Comparison of ENCODE assay signal across 29 mouse cellular contexts in genomic region chr10:89164533-89164932, GRCm38 (mm10).
"Had no signal": no experiment of that assay in that cellular context is flagged by ENCODE, and none has a peak within 500 bp of the region (broad histone marks: within the 10 kb centered on the region; RNA-seq: fewer than 3 reads in every experiment).

No protein-coding gene starts in this region.

- H3K27me3 ChIP-seq: embryonic facial prominence, embryonic 12.5 days; embryonic facial prominence, embryonic 13.5 days; embryonic facial prominence, embryonic 15.5 days; forebrain, embryonic 12.5 days; forebrain, embryonic 13.5 days; forebrain, embryonic 15.5 days had no signal

- H3K9ac ChIP-seq: embryonic facial prominence, embryonic 12.5 days; embryonic facial prominence, embryonic 13.5 days; embryonic facial prominence, embryonic 15.5 days; forebrain, embryonic 12.5 days; forebrain, embryonic 13.5 days; forebrain, embryonic 15.5 days; forebrain, postnatal 0 days had no signal

- H3K27ac ChIP-seq: embryonic facial prominence, embryonic 10.5 days; embryonic facial prominence, embryonic 12.5 days; embryonic facial prominence, embryonic 13.5 days; embryonic facial prominence, embryonic 15.5 days; forebrain, embryonic 10.5 days; forebrain, embryonic 12.5 days; forebrain, embryonic 13.5 days; forebrain, embryonic 15.5 days; gastrocnemius, adult 2 months; heart, adult 2 months had no signal

- ATAC-seq: forebrain, embryonic 13.5 days; forebrain, embryonic 14.5 days; forebrain, embryonic 15.5 days; forebrain, embryonic 16.5 days; forebrain, postnatal 0 days had no signal

- H3K36me3 ChIP-seq: embryonic facial prominence, embryonic 10.5 days; embryonic facial prominence, embryonic 12.5 days; embryonic facial prominence, embryonic 13.5 days; embryonic facial prominence, embryonic 15.5 days; forebrain, embryonic 10.5 days; forebrain, embryonic 12.5 days; forebrain, embryonic 15.5 days had no signal

- H3K4me1 ChIP-seq: embryonic facial prominence, embryonic 10.5 days; embryonic facial prominence, embryonic 12.5 days; embryonic facial prominence, embryonic 13.5 days; embryonic facial prominence, embryonic 15.5 days; forebrain, embryonic 10.5 days; forebrain, embryonic 12.5 days; forebrain, embryonic 13.5 days; forebrain, embryonic 15.5 days had no signal

- H3K9me3 ChIP-seq: embryonic facial prominence, embryonic 10.5 days; embryonic facial prominence, embryonic 12.5 days; embryonic facial prominence, embryonic 13.5 days; embryonic facial prominence, embryonic 15.5 days; forebrain, embryonic 13.5 days; forebrain, embryonic 15.5 days had no signal

- DNase-seq: cerebellum, adult 2 months; cerebellum, adult 8-10 months; cerebellum, adult 9-10 months; cerebellum, adult 9-11 months; cerebellum, postnatal 10 days; cerebellum, postnatal 14 days; cerebellum, postnatal 25 days; cerebellum, postnatal 36 days; embryo, embryonic 11 days; forebrain, postnatal 0 days; gastrocnemius, adult 2 months; gastrocnemius, postnatal 10 days; gastrocnemius, postnatal 14 days; gastrocnemius, postnatal 25 days; gastrocnemius, postnatal 36 days; heart, adult 11 months; heart, adult 18-20 months; heart, adult 2 months had no signal

- H3K4me2 ChIP-seq: embryonic facial prominence, embryonic 12.5 days; embryonic facial prominence, embryonic 13.5 days; embryonic facial prominence, embryonic 15.5 days; forebrain, embryonic 12.5 days; forebrain, embryonic 13.5 days; forebrain, embryonic 15.5 days had no signal

- H3K4me3 ChIP-seq: embryonic facial prominence, embryonic 10.5 days; embryonic facial prominence, embryonic 12.5 days; embryonic facial prominence, embryonic 13.5 days; embryonic facial prominence, embryonic 15.5 days; erythroblast, embryonic 14.5 days; forebrain, embryonic 10.5 days; forebrain, embryonic 12.5 days; forebrain, embryonic 13.5 days; forebrain, embryonic 15.5 days; gastrocnemius, adult 2 months; heart, adult 2 months had no signal
